Comparison of ENCODE assay signal across 15 mouse cellular contexts in the genomic region with DNA sequence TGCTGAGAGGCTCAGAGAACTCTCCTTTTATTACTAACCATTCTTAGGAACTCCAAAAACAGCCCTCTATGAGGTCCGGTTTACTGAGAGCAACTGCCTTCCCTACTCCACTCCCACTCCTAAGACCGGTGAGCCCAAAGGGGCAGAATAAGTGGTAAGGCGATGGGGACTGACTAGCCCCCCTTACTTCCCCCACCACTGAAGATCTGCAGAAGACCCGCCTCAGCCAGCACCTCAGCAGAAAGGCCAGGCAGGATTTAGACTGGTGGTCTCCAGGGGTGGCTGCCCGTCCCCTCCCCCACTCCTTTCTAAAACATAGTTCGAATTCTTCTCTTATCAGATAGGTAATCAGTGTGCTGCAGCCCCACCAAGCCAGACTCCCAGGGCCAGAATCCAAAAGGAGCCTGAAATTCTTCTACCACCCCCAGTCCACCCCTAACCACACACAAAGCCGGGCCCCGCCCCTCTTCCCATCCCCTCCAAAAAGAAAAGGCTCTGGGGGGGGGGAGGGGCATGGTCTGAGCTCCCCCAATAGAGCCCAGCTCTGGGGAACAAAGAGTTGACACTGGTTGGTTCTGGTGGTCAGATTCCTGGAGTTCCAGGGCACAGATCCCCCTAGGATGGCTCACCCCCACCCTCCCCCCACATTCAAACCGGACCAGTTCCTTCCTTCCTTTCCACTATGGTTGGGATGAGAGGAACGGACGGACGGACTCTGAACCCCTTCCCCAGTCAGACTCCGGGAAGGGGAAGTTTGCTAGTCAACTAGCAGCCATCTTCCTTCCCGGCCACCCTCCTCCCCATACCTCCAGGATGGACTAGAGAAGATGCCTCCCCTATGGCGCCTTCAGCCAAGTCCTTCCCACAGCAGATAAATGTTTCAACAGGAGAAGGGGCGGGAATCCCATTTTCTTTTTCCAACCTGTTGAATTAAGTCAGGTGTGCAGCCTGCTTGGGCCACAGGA. TPM values are rescaled to one million over a fixed set of nuclear protein-coding genes. Genes with fewer than 3 reads are reported as not detected.
DNase-seq lines count a peak whose midpoint lies in the region; ATAC-seq and TF ChIP-seq lines count a peak whose summit lies in the region.
"Had no signal": no experiment of that assay in that cellular context is flagged by ENCODE, and none has a peak within 500 bp of the region (broad histone marks: within the 10 kb centered on the region; RNA-seq: fewer than 3 reads in every experiment).

No protein-coding gene starts in this region.

- no peak overlapping the region for H3K27ac ChIP-seq in heart, embryonic 12.5 days (ENCODE audit: poor library complexity, severe bottlenecking)
- peak overlapping the region; percentile 30; the same call in 1 of the 2 replicates for H3K27ac ChIP-seq in midbrain, embryonic 11.5 days (ENCODE audit: low read depth, low read length)
- no peak overlapping the region for H3K27ac ChIP-seq in midbrain, postnatal 0 days (ENCODE audit: low read depth, low read length)
- no peak overlapping the region for H3K27ac ChIP-seq in embryonic facial prominence, embryonic 13.5 days
- H3K27ac ChIP-seq: heart, embryonic 15.5 days; kidney, postnatal 0 days had no signal

- no peaks in the 10 kb centered on the region for H3K9me3 ChIP-seq in heart, embryonic 12.5 days (replicated peaks)
- H3K9me3 ChIP-seq in midbrain, embryonic 11.5 days (ENCODE audit: control insufficient read depth, low read length): no peaks in the 10 kb centered on the region
- H3K9me3 ChIP-seq in midbrain, postnatal 0 days (ENCODE audit: low read length): no peaks in the 10 kb centered on the region
- H3K9me3 ChIP-seq in embryonic facial prominence, embryonic 13.5 days: no peaks in the 10 kb centered on the region
- H3K9me3 ChIP-seq: heart, embryonic 15.5 days had no signal

- peaks cover 13% of the 10 kb centered on the region; the same call in 1 of the 2 replicates for H3K27me3 ChIP-seq in heart, embryonic 12.5 days (replicated peaks)
- H3K27me3 ChIP-seq in midbrain, embryonic 11.5 days (ENCODE audit: control insufficient read depth, insufficient read depth, low read length): no peaks in the 10 kb centered on the region
- H3K27me3 ChIP-seq in midbrain, postnatal 0 days (ENCODE audit: insufficient read depth, low read length): peaks cover under 1% of the 10 kb centered on the region; the same call in 1 of the 2 replicates
- peaks cover 13% of the 10 kb centered on the region for H3K27me3 ChIP-seq in embryonic facial prominence, embryonic 13.5 days

- peak overlapping the region; percentile 49 for H3K4me2 ChIP-seq in heart, embryonic 12.5 days
- H3K4me2 ChIP-seq in midbrain, embryonic 11.5 days: peak overlapping the region; percentile 38
- H3K4me2 ChIP-seq in midbrain, postnatal 0 days (ENCODE audit: low read depth, low read length, poor library complexity, severe bottlenecking): no peak overlapping the region
- H3K4me2 ChIP-seq in embryonic facial prominence, embryonic 13.5 days: peak overlapping the region; percentile 11; the same call in 1 of the 2 replicates
- H3K4me2 ChIP-seq: heart, embryonic 15.5 days had no signal

- H3K9ac ChIP-seq in heart, embryonic 12.5 days: no peak overlapping the region; the same call in 1 of the 2 replicates
- peak overlapping the region; percentile 41 for H3K9ac ChIP-seq in midbrain, embryonic 11.5 days (ENCODE audit: low read length)
- H3K9ac ChIP-seq in midbrain, postnatal 0 days (replicated peaks; ENCODE audit: low read length, poor library complexity, severe bottlenecking): no peak overlapping the region
- H3K9ac ChIP-seq in embryonic facial prominence, embryonic 13.5 days: no peak overlapping the region
- H3K9ac ChIP-seq: heart, embryonic 15.5 days had no signal

- peak; percentile 8; the same call in 1 of the 2 replicates for ATAC-seq in heart, embryonic 12.5 days (ENCODE audit: insufficient number of reproducible peaks, low FRiP score)
- peak; percentile 72 for ATAC-seq in midbrain, embryonic 11.5 days (ENCODE audit: low FRiP score)
- no peak for ATAC-seq in midbrain, postnatal 0 days (ENCODE audit: low FRiP score)
- no peak for ATAC-seq in embryonic facial prominence, embryonic 13.5 days (ENCODE audit: insufficient number of reproducible peaks, insufficient read depth, low FRiP score, low TSS enrichment, low read depth)

- 9% methylated on average over 16 of the region's 16 CpGs for WGBS in heart, embryonic 12.5 days
- WGBS in midbrain, embryonic 11.5 days: 3% methylated on average over 15 of the region's 16 CpGs
- WGBS in midbrain, postnatal 0 days: 10% methylated on average over 16 of the region's 16 CpGs
- 11% methylated on average over 16 of the region's 16 CpGs for WGBS in embryonic facial prominence, embryonic 13.5 days

- peaks cover 38% of the 10 kb centered on the region for H3K4me1 ChIP-seq in heart, embryonic 12.5 days (replicated peaks)
- H3K4me1 ChIP-seq in midbrain, embryonic 11.5 days (ENCODE audit: control insufficient read depth, insufficient read depth, low read length): peaks cover 47% of the 10 kb centered on the region
- no peaks in the 10 kb centered on the region for H3K4me1 ChIP-seq in midbrain, postnatal 0 days (ENCODE audit: insufficient read depth, low read length)
- H3K4me1 ChIP-seq in embryonic facial prominence, embryonic 13.5 days: peaks cover 14% of the 10 kb centered on the region

- no peak for TF ChIP-seq CTCF in midbrain, postnatal 0 days (IDR thresholded peaks at IDR 0.05)

- no peaks in the 10 kb centered on the region for H3K36me3 ChIP-seq in heart, embryonic 12.5 days
- no peaks in the 10 kb centered on the region for H3K36me3 ChIP-seq in midbrain, embryonic 11.5 days (ENCODE audit: control insufficient read depth, insufficient read depth, low read length)
- no peaks in the 10 kb centered on the region for H3K36me3 ChIP-seq in midbrain, postnatal 0 days (ENCODE audit: insufficient read depth, low read length)
- no peaks in the 10 kb centered on the region for H3K36me3 ChIP-seq in embryonic facial prominence, embryonic 13.5 days
- H3K36me3 ChIP-seq: heart, embryonic 15.5 days had no signal

- peak overlapping the region; percentile 12; the same call in 1 of the 2 replicates for H3K4me3 ChIP-seq in heart, embryonic 12.5 days
- H3K4me3 ChIP-seq in midbrain, embryonic 11.5 days (ENCODE audit: low read depth, low read length): 0 out of 2 replicates have a peak overlapping the region, but pooled peaks have one; percentile 2
- no peak overlapping the region for H3K4me3 ChIP-seq in midbrain, postnatal 0 days (ENCODE audit: low read depth, low read length)
- no peak overlapping the region for H3K4me3 ChIP-seq in embryonic facial prominence, embryonic 13.5 days
- H3K4me3 ChIP-seq: heart, embryonic 15.5 days had no signal

- no peak for DNase-seq in heart, adult 8-10 months (ENCODE audit: low spot score)
- DNase-seq in midbrain, embryonic 11.5 days (ENCODE audit: low spot score, missing footprints): peak; percentile 91
- DNase-seq in midbrain, postnatal 0 days (ENCODE audit: low spot score): no peak
- DNase-seq in mesoderm, embryonic 11.5 days (ENCODE audit: low read depth, low spot score): peak; percentile 51
- no peak for DNase-seq in urinary bladder, postnatal 14 days (ENCODE audit: low spot score)
- no peak for DNase-seq in ovary, adult 18-20 months (ENCODE audit: low spot score)

RNA-seq across cellular contexts. Expression of a gene that starts 6.9 kb away (rescaled TPM):
- 0.64 and 0.99 TPM in 2 replicates for polyA plus RNA-seq in heart, embryonic 12.5 days (2016; fragmentation: Nextera tagmentation; extraction: Ambion mirVana)
- not detected for total RNA-seq in heart, adult 8-10 months (2022)
- 4.7 and 5.6 TPM in 2 replicates for polyA plus RNA-seq in midbrain, embryonic 11.5 days (2014; fragmentation: Nextera tagmentation; extraction: Ambion mirVana)
- total RNA-seq in midbrain, postnatal 0 days (2014; rRNA removed): 0.05 and 0.57 TPM in 2 replicates
- 0.04 and 0.13 TPM in 2 replicates for polyA plus RNA-seq in midbrain, postnatal 0 days (2015; fragmentation: Nextera tagmentation; extraction: Ambion mirVana)
- polyA plus RNA-seq in embryonic facial prominence, embryonic 13.5 days (2015; fragmentation: Nextera tagmentation; extraction: Ambion mirVana): not detected in 2 replicates
- total RNA-seq: left cerebral cortex, adult 18-20 months had no signal
- polyA plus RNA-seq: kidney, postnatal 0 days had no signal

RNA-seq across cellular contexts. Expression of a gene that starts 11.0 kb away (rescaled TPM):
- 30.5 and 33.3 TPM in 2 replicates for polyA plus RNA-seq in heart, embryonic 12.5 days (2016; fragmentation: Nextera tagmentation; extraction: Ambion mirVana)
- total RNA-seq in heart, adult 8-10 months (2022): 10 to 100 TPM; 33.6 to 44.8 (median 36.3) TPM
- 38.9 and 42.4 TPM in 2 replicates for polyA plus RNA-seq in midbrain, embryonic 11.5 days (2014; fragmentation: Nextera tagmentation; extraction: Ambion mirVana)
- total RNA-seq in midbrain, postnatal 0 days (2014; rRNA removed): 45.6 and 46.2 TPM in 2 replicates
- 38.3 and 42.6 TPM in 2 replicates for polyA plus RNA-seq in midbrain, postnatal 0 days (2015; fragmentation: Nextera tagmentation; extraction: Ambion mirVana)
- 45.1 and 49.9 TPM in 2 replicates for polyA plus RNA-seq in embryonic facial prominence, embryonic 13.5 days (2015; fragmentation: Nextera tagmentation; extraction: Ambion mirVana)

RNA-seq across cellular contexts. Expression of a gene that starts 41.9 kb away (rescaled TPM):
- polyA plus RNA-seq in heart, embryonic 12.5 days (2016; fragmentation: Nextera tagmentation; extraction: Ambion mirVana): not detected in 2 replicates
- not detected for total RNA-seq in heart, adult 8-10 months (2022)
- polyA plus RNA-seq in midbrain, embryonic 11.5 days (2014; fragmentation: Nextera tagmentation; extraction: Ambion mirVana): not detected in 2 replicates
- total RNA-seq in midbrain, postnatal 0 days (2014; rRNA removed): not detected in 2 replicates
- not detected in 2 replicates for polyA plus RNA-seq in midbrain, postnatal 0 days (2015; fragmentation: Nextera tagmentation; extraction: Ambion mirVana)
- not detected in 2 replicates for polyA plus RNA-seq in embryonic facial prominence, embryonic 13.5 days (2015; fragmentation: Nextera tagmentation; extraction: Ambion mirVana)
- total RNA-seq: common myeloid progenitor, adult 5-6 weeks; left cerebral cortex, adult 18-20 months had no signal
- polyA plus RNA-seq: brain, embryonic 14.5 days; heart, embryonic 15.5 days; kidney, postnatal 0 days; neural tube, embryonic 11.5 days; stomach, embryonic 16.5 days had no signal

RNA-seq across cellular contexts. Expression of a gene that starts 43.3 kb away (rescaled TPM):
- polyA plus RNA-seq in heart, embryonic 12.5 days (2016; fragmentation: Nextera tagmentation; extraction: Ambion mirVana): 1,861 and 1,891 TPM in 2 replicates
- 100 to 1,000 TPM; 101 to 125 (median 116) TPM for total RNA-seq in heart, adult 8-10 months (2022)
- polyA plus RNA-seq in midbrain, embryonic 11.5 days (2014; fragmentation: Nextera tagmentation; extraction: Ambion mirVana): 4,130 and 4,246 TPM in 2 replicates
- total RNA-seq in midbrain, postnatal 0 days (2014; rRNA removed): 231 and 262 TPM in 2 replicates
- 858 and 919 TPM in 2 replicates for polyA plus RNA-seq in midbrain, postnatal 0 days (2015; fragmentation: Nextera tagmentation; extraction: Ambion mirVana)
- polyA plus RNA-seq in embryonic facial prominence, embryonic 13.5 days (2015; fragmentation: Nextera tagmentation; extraction: Ambion mirVana): 2,594 and 2,669 TPM in 2 replicates

RNA-seq across cellular contexts. Expression of a gene that starts 48.9 kb away (rescaled TPM):
- 0.41 and 0.51 TPM in 2 replicates for polyA plus RNA-seq in heart, embryonic 12.5 days (2016; fragmentation: Nextera tagmentation; extraction: Ambion mirVana)
- under 1 TPM in 1 of 4 experiments, not detected in 3; 0.50 TPM for total RNA-seq in heart, adult 8-10 months (2022)
- polyA plus RNA-seq in midbrain, embryonic 11.5 days (2014; fragmentation: Nextera tagmentation; extraction: Ambion mirVana): 0.89 and 0.98 TPM in 2 replicates
- 4.2 and 4.5 TPM in 2 replicates for total RNA-seq in midbrain, postnatal 0 days (2014; rRNA removed)
- 7.7 and 8.4 TPM in 2 replicates for polyA plus RNA-seq in midbrain, postnatal 0 days (2015; fragmentation: Nextera tagmentation; extraction: Ambion mirVana)
- 4.7 and 7.8 TPM in 2 replicates for polyA plus RNA-seq in embryonic facial prominence, embryonic 13.5 days (2015; fragmentation: Nextera tagmentation; extraction: Ambion mirVana)
- total RNA-seq: common myeloid progenitor, adult 5-6 weeks had no signal

Comparison
In these comparisons a context has a peak if more than half of its experiments do, and no peak if none do; other contexts are left out.
1. ATAC-seq: peak in heart, embryonic 12.5 days (single experiment) and midbrain, embryonic 11.5 days (single experiment); none in midbrain, postnatal 0 days (single experiment) and embryonic facial prominence, embryonic 13.5 days (single experiment).
2. H3K4me3 ChIP-seq: peak in heart, embryonic 12.5 days (single experiment) and midbrain, embryonic 11.5 days (single experiment); none in midbrain, postnatal 0 days (single experiment) and embryonic facial prominence, embryonic 13.5 days (single experiment).
3. DNase-seq: peak in midbrain, embryonic 11.5 days (single experiment) and mesoderm, embryonic 11.5 days (single experiment); none in heart, adult 8-10 months (single experiment), midbrain, postnatal 0 days (single experiment), urinary bladder, postnatal 14 days (single experiment) and ovary, adult 18-20 months (single experiment).